Comparison of ENCODE assay signal across 18 mouse cellular contexts in genomic region chr19:41685453-41686086, GRCm38 (mm10). TPM values are rescaled to one million over a fixed set of nuclear protein-coding genes. Genes with fewer than 3 reads are reported as not detected.
DNase-seq lines count a peak whose midpoint lies in the region; ATAC-seq lines count a peak whose summit lies in the region.
"Had no signal": no experiment of that assay in that cellular context is flagged by ENCODE, and none has a peak within 500 bp of the region (broad histone marks: within the 10 kb centered on the region; RNA-seq: fewer than 3 reads in every experiment).

No protein-coding gene starts in this region.

- peak; percentile 76 for ATAC-seq in frontal cortex, adult (ENCODE audit: low TSS enrichment)
- ATAC-seq: CD4-positive, CD25-positive, alpha-beta regulatory T cell, adult 4 months; Patski had no signal

- DNase-seq in cerebellum, postnatal 14 days, result peak; percentile 43 to 66
- DNase-seq in cerebellum, postnatal 25 days, result no peak
- DNase-seq in frontal cortex, adult 2 months (ENCODE audit: extremely low spot score in 1 of 2, low spot score in 1 of 2), result no peak
- peak; percentile 25 for DNase-seq in layer of hippocampus, adult 9-11 months
- DNase-seq in layer of hippocampus, postnatal 10 days (ENCODE audit: low spot score in 2 of 2), result no peak
- peak; percentile 68 to 79 for DNase-seq in right cerebral cortex, postnatal 10 days (ENCODE audit: low spot score in 2 of 2)
- no peak for DNase-seq in right cerebral cortex, adult 18-20 months
- DNase-seq: adrenal gland, adult 8-10 months; gastrocnemius, postnatal 10 days; heart, adult 18-20 months; heart, postnatal 4 days; kidney, adult 8-10 months; kidney, postnatal 14 days; lung, postnatal 4 days had no signal

RNA-seq across cellular contexts. Expression of gene Slit1, which starts 57.9 kb away (rescaled TPM):
- 18.7 and 28.3 TPM in 2 replicates for polyA plus RNA-seq in frontal cortex, adult 2 months (2012; rRNA removed)
- 10 to 100 TPM; 95.2 to 96.3 TPM for total RNA-seq in layer of hippocampus, postnatal 10 days (2021)
- total RNA-seq: heart, postnatal 4 days; neutrophil, adult 5-6 weeks had no signal
- polyA plus RNA-seq: CD4-positive, CD25-positive, alpha-beta regulatory T cell, adult 4 months had no signal

Comparison
In these comparisons a context has a peak if more than half of its experiments do, and no peak if none do; other contexts are left out.
1. DNase-seq: peak in cerebellum, postnatal 14 days (2 of 2), layer of hippocampus, adult 9-11 months (single experiment) and right cerebral cortex, postnatal 10 days (2 of 2); none in cerebellum, postnatal 25 days (0 of 2), frontal cortex, adult 2 months (0 of 2), layer of hippocampus, postnatal 10 days (0 of 2) and right cerebral cortex, adult 18-20 months (single experiment).